Mouse (Mus musculus) gastrocnemius, postnatal 4 days (tissue): ENCODE measurements at regions not wholly inside any gene's neighbourhood (a gene's known extent, or its start where the extent isn't known, plus 50 kb on each side); places are given as distances from the start of the nearest gene placed in this dataset.

Source experiments
- DNase-seq, 2 experiments: peaks; one replicate each; pipeline ENCODE4 v3.0.0; 2021 to 2022; ENCODE audit warnings: low spot score in 2 of 2, mixed read lengths in 2 of 2

DNA sequence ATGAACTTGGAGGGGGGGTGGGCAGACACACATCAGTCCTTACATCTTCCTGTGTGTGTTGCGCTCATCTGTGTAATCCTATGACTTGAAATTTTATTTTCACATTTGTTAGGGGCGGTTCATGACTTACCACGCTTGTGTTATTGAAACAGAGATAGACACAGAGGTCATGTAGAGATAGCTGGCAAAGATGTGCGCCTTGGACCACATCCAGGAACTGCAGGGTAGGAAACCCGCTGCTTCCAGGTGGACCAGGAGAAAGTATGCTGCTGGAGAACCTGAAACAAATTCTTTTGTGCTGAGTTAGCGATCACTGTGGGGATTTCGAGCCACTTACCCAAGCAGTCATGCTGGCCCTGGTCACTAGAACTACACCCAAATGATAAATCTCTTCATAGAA, 89.1 kb downstream of the Kcnj2 start:
- DNase-seq = no peak

- DNase-seq = no peak
Measured at GRCm38 (mm10) chr11:111155747-111156146, 89.8 kb downstream of the Kcnj2 start.

DNA sequence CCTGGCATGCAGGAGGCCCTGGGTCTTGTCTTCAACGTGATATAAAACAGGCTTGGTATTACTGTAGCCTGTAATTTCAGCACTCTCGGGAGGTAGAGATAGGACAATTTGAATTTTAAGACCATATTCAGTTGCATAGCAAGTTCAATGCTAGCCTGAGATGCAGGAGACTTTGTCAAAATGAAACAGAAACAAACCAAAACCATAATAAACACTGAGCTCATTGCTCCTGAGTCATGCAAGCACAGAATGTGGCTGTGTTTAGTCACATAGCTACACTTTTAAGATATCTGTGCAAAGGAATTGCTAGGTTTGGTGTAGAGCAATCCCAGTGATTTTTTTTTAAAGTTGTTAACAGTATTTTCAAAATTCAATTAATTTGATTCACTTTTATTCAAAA, 93.3 kb downstream of the Kcnj2 start:
- no peak for DNase-seq

- no peak for DNase-seq
Measured at GRCm38 (mm10) chr11:111164907-111165306, 98.9 kb downstream of the Kcnj2 start.

DNA sequence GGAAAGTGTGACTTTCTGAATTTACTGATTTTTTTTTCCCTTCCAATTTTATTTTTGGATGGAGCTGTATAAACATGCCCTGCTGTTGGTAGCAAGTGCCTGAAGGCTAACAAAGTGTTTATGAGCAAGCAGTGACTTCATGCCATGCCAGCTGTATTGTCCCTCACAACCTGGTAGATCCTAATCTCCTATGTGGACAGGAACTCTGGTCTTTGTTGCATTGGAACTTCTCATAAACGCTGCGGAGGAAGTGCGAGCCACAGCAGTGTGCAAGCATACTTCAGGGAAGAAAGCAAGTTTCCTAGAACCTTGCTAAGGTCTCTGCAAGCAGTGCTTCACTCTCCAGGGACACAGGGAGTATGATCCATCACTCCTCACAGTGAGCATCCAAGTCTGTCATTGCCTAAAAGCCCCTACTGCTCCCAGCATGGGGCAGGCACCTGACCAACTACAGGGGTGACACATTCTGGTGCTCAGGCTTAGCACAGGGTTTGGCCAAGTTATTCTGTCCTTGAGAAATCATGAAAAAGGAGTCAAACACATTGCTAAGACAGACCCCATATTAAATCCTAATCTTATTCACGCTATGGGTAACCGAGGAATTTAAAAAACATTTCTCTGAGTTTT, 104.3 kb downstream of the Kcnj2 start:
- no peak for DNase-seq

DNA sequence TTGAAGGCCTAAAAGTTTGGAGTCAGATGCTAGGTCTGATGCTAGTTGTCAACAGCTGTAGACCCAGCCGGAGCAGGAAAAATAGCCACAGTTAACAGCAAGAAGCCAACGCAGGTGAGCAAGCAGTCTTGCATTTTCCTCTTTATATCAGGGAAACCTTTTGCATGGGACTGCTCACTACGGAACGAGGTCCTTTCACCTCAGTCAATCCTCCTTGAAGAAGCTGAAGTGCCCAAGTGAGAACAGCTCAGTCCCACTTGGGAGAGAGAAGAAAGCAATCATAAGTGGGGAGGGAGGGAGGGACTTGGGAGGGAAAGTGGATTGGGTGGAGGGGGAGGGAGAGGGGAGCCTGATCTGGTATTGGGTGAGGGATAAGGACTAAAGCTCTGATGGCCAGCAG, 107.6 kb downstream of the Kcnj2 start:
- DNase-seq = no peak

- no peak for DNase-seq
Measured at GRCm38 (mm10) chr11:111175566-111175965, 109.6 kb downstream of the Kcnj2 start.

- no peak for DNase-seq
Measured at GRCm38 (mm10) chr11:111177516-111177915, 111.6 kb downstream of the Kcnj2 start.

DNA sequence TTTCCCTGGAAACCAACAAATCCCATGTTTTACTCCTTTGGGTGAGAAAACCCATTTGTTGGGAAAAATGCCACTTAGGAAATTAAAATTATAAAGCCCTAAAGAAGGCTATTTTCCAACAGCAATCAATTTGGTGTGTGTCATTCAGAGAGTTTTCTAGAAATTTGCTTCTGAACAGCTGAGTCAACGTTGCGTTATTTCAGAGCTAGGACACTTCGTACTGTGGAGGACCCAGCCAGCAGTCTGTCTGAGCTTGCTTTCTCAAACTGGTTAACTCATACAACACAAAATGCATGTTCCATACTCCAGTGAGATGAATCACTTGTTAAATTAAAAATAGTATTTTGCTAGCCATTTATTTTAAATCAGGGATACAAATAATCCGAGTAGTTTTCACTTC, 131.5 kb downstream of the Kcnj2 start:
- DNase-seq = no peak

GRCm38 (mm10) chr11:111200512-111200911, 134.5 kb downstream of the Kcnj2 start:
- no peak for DNase-seq

- DNase-seq = no peak
Measured at GRCm38 (mm10) chr11:111202780-111203179, 136.8 kb downstream of the Kcnj2 start.

GRCm38 (mm10) chr11:111210565-111210964, 144.6 kb downstream of the Kcnj2 start:
- no peak for DNase-seq

DNA sequence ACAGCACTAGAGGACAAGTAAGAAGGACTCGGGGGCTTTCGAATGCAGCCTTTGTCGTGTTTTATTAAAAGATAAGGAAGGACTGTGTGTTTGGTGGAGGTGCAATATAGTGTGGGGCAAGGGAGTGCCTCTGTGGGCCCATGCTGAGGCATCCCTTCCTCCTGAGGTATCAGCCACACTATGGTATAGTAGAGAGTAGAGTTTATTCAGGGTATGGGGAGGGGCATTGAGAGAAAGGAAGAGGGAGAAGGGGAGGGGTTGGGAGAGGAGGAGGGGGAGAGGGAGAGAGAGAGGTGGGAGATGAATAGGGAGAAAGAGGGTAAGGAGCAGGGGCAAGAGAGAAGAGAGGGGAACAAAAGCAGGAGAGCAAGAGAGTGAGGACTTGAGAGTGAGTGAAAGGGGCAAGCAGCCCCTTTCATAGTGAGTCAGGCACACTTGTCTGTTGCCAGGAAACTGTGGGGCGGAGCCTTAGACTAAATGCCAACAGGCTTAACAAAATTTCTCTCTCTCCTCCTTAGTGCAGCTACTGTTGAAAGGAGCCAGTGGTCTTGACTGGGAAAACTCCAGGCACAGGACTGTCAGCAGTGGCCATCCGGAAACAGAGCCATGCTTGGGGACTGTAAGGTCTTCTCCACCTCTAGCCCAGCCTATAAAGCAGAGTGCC, 146.2 kb downstream of the Kcnj2 start:
- DNase-seq = no peak

DNA sequence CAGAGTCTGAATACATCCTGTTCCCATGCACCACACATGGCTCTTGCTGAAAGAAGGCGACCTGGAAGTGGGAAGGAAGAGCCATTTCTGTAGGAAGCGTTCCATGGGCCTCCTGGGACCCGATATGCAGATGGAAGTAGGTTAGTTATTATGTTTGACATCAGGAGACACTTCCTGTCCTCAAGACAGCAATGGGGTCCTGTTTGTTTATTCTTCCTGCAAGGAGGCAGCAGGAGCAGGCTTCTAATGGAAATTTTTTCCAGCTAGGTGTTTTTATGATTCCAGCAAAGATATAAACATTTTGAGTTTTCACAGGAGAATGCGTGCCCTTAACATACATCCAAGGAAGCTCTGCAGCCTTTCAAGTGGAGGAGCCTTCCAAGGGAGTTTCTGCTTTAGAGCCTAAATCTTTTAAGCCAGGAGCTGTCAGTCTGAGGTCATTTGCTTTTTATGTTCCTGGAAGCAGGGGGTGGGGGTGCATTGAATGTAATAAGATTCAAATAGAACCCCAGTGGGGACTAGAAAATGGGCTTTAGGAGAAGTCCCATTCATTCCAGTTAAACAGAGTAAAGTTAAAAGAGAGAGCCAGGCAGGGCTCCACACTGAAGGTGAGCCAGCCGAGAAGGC, 146.9 kb downstream of the Kcnj2 start:
- DNase-seq = no peak

DNA sequence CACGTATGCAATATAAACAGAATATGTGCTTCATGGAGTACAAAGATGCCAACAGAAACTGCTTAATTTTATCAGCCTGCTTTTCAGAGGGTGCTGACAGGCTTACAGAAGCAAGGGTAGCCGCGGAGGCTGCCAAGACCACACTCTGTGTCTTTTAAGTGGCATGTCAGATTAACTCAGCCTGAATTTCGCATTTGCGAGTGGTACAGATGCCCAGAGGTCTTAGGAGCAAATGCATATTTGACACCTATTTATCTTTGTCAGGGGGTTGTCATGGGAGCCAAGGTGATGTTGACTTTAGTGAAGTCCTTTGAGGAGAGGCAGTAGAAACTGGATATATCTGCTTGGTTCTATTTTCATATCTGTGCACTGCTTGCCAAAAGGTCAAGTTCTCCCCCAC, 149.0 kb downstream of the Kcnj2 start:
- no peak for DNase-seq

DNA sequence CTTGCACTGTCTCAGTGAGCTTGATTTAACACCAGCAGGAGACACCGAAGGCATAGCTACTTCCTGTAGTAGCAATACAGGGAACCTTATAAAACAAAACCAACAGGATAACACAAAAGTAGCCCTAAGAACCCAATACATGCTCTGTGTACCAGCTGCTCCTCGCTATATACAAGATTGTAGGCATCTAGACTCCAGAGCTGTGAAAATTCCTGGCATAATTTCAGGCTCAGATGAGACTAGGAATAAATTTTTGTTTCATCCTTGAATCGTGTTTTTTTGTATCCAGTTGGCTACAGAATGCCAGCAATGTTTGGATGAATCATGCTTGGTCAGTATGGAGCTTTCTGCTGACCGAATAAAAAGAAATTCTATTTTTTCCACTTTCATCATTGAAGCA, 157.9 kb downstream of the Kcnj2 start:
- no peak for DNase-seq

DNA sequence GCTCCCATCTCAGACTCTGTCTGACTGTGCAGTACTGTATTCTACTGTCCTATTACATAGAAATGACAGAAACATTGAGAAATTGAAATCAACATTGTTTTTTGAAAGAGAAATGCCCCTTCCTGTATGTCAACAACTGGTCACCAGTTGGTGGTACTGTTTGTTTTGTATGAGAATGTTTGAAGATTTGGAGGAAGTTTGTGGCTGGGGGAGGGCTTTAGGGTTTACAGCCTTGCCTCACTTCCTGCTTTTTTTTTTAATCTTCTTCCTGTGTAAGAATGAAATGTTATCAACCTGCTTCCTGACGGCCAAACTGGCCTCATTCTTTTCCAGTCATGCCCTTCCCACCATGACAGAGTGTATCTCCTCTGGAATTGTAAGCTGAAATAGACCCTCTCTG, 161.3 kb downstream of the Kcnj2 start:
- no peak for DNase-seq

- no peak for DNase-seq
Measured at GRCm38 (mm10) chr11:111236741-111237140, 170.8 kb downstream of the Kcnj2 start.

DNA sequence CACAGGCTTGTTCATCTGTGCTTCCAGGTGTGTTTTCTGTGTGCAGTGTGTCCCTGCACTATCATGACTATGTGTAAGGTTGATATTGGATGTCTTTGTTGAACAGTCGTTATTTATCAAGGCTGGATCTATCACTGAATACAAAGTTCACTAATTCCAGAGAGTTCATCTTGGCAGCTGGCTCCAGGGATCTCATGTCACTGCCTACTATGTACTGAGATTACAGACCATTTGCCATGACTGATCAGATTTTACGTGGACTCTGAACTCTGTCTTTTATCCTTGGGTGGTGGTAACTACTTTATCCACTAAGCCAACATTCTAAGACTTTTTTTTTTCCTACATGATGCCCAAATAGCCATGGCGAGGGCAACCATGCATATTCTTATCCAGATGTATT, 173.8 kb downstream of the Kcnj2 start:
- no peak for DNase-seq

DNA sequence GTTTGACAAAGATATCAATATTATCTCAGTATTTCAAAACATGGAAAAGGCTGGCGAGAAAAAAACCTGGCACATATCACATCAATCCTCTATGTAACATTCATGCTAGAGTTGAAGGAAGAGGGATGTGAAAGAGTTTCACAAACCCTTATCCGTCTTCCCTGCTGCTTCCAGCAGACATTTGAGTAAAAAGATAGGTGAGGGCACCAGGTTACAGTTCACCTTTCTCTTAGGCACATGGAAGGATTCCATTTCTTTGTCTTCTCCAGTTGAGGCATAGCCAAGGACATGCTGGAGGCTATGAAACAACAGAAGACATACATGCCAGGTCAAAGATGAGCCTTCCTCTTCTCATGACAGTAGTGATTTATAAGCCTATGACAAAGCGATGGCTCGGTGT, 186.3 kb downstream of the Kcnj2 start:
- DNase-seq = no peak

DNA sequence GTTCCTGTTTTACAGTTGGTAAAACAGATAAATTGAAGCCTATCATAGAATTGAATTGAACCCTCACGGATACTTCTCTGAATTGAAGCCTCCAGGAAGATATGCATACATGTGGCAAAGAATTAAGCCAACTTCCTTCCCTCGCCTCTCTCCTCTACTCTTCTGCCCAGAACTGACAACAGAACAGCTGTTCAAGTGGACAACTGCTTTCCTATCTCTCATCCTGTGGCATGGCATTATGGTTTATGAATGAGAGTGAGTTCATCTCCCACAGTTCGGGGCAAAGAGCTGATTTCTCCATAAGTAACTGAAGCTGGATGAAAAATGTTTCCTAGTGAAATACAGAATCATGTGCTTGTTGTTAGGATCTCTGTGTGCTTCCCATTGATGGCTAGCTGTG, 190.6 kb downstream of the Kcnj2 start:
- DNase-seq = no peak

- no peak for DNase-seq
Measured at GRCm38 (mm10) chr11:111260691-111261383, 194.9 kb downstream of the Kcnj2 start.
